Mouse (Mus musculus) embryonic facial prominence, embryonic 11.5 days (tissue): ENCODE results near the gene Peak1. TPM values are rescaled to one million over a fixed set of nuclear protein-coding genes. Genes with fewer than 3 reads are reported as not detected.
"Not testable (repeated sequence)": the region's sequence is repeated elsewhere in the genome, so short reads cannot be mapped to it uniquely, and the experiment has no call there.

Experiments used
- ATAC-seq: fragments of 200-750 bp; cut with Nextera tagmentation; replicated peaks from 2 replicates; pipeline ENCODE4 v1.8.0; 2017; ENCODE audit warnings: low read depth; ENCODE audit not compliant: insufficient number of reproducible peaks, low FRiP score, low TSS enrichment
- DNase-seq: peaks from one replicate; pipeline ENCODE4 v3.0.0-alpha.2; 2015; ENCODE audit warnings: low spot score
- H3K27ac ChIP-seq: fragments of 300-500 bp; sonication (generic); replicated peaks from 2 replicates; pipeline ENCODE4 v1.5.1; 2014; ENCODE audit warnings: mild to moderate bottlenecking, low read depth, low read length, control low read depth
- H3K27me3 ChIP-seq: fragments of 300-500 bp; sonication (generic); 2 replicates; pipeline ENCODE4 v1.6.1; 2014; ENCODE audit warnings: mild to moderate bottlenecking, low read length, moderate library complexity, mixed read lengths; ENCODE audit not compliant: control insufficient read depth, insufficient read depth
- H3K36me3 ChIP-seq: fragments of 300-500 bp; sonication (generic); replicated peaks from 2 replicates; pipeline ENCODE4 v1.6.1; 2014; ENCODE audit warnings: low read depth, mild to moderate bottlenecking, low read length, moderate library complexity, mixed read lengths; ENCODE audit not compliant: control insufficient read depth, insufficient read depth
- H3K4me1 ChIP-seq: fragments of 300-500 bp; sonication (generic); 2 replicates; pipeline ENCODE4 v1.6.1; 2014; ENCODE audit warnings: low read length, mixed read lengths; ENCODE audit not compliant: control insufficient read depth, insufficient read depth
- H3K4me2 ChIP-seq: fragments of 300-500 bp; sonication (generic); 2 replicates; pipeline ENCODE4 v1.6.1; 2014; ENCODE audit warnings: low read depth, mild to moderate bottlenecking, control low read depth, low read length, moderate library complexity
- H3K4me3 ChIP-seq: fragments of 300-500 bp; sonication (generic); 2 replicates; pipeline ENCODE4 v1.5.1; 2014; ENCODE audit warnings: low read depth, low read length, control low read depth
- H3K9ac ChIP-seq: fragments of 300-500 bp; sonication (generic); replicated peaks from 2 replicates; pipeline ENCODE4 v1.6.1; 2014; ENCODE audit warnings: mild to moderate bottlenecking, control low read depth, low read length
- H3K9me3 ChIP-seq: fragments of 300-500 bp; sonication (generic); replicated peaks from 2 replicates; pipeline ENCODE4 v1.6.1; 2016; ENCODE audit warnings: mild to moderate bottlenecking, low read length, inconsistent platforms, mixed read lengths; ENCODE audit not compliant: control insufficient read depth
- WGBS: fragments of 180-500 bp; shearing (Covaris S2); extraction: QIAGEN DNeasy Blood & Tissue Kit; methylation state at CpG from one replicate; pipeline ENCODE4 v1.1.7; 2014; 5-methylcytosine and 5-hydroxymethylcytosine counted together
- polyA plus RNA-seq: library from polyadenylated mRNA; unstranded; fragments of >200 nt; fragmentation: Nextera tagmentation; extraction: Ambion mirVana; gene quantifications from 2 replicates; pipeline ENCODE4 v1.2.1, GENCODE M21; 2014

Peak1 gene
- polyA plus RNA-seq, 1 experiment from 2014 or later = 8.8 TPM

- Histone ChIP-seq H3K4me3 (no peak overlapping the region), H3K36me3 (no peaks in the 10 kb centered on the region), H3K27me3 (no peaks in the 10 kb centered on the region), H3K4me1 (no peaks in the 10 kb centered on the region), H3K9ac (no peak overlapping the region), H3K27ac (no peak overlapping the region), H3K4me2 (no peak overlapping the region), H3K9me3 (no peaks in the 10 kb centered on the region)
- DNase-seq (no peak), ATAC-seq (no peak)
- WGBS = 95% methylated on average over 7 of the region's 7 CpGs
These were observed 190.2 kb downstream of the Peak1 start for GRCm38 (mm10) chr9:56227626-56228025.

GRCm38 (mm10) chr9:56223429-56224051 is 194.3 kb downstream of the Peak1 start:
- not testable (repeated sequence) for H3K9ac ChIP-seq, H3K27ac ChIP-seq, H3K27me3 ChIP-seq, H3K36me3 ChIP-seq, H3K4me1 ChIP-seq, H3K9me3 ChIP-seq, DNase-seq, H3K4me3 ChIP-seq
- peak; percentile 100 for ATAC-seq
- 18% methylated on average over 32 of the region's 45 CpGs for WGBS
- H3K4me2 ChIP-seq = peak overlapping the region; percentile 7; the same call in 1 of the 2 replicates

- no peaks in the 10 kb centered on the region for H3K9me3 ChIP-seq
These were observed 199.0 kb downstream of the Peak1 start for GRCm38 (mm10) chr9:56218860-56219259.

GRCm38 (mm10) chr9:56218043-56218442 is 199.8 kb downstream of the Peak1 start:
- Histone ChIP-seq H3K4me2 (no peak overlapping the region), H3K9me3 (no peaks in the 10 kb centered on the region), H3K36me3 (no peaks in the 10 kb centered on the region), H3K4me3 (no peak overlapping the region), H3K27ac (no peak overlapping the region), H3K27me3 (no peaks in the 10 kb centered on the region), H3K9ac (no peak overlapping the region), H3K4me1 (no peaks in the 10 kb centered on the region)
- DNase-seq (no peak), ATAC-seq (no peak)
- 92% methylated on average over 2 of the region's 2 CpGs for WGBS

More at GRCm38 (mm10) chr9:56218860-56219259, 199.0 kb downstream of the Peak1 start:
- Histone ChIP-seq H3K27me3 (no peaks in the 10 kb centered on the region), H3K36me3 (no peaks in the 10 kb centered on the region), H3K9ac (no peak overlapping the region), H3K4me1 (no peaks in the 10 kb centered on the region), H3K4me3 (no peak overlapping the region), H3K4me2 (no peak overlapping the region), H3K27ac (no peak overlapping the region)
- DNase-seq (no peak), ATAC-seq (no peak)
- 76% methylated on average over 2 of the region's 2 CpGs for WGBS

- Histone ChIP-seq H3K9me3 (no peaks in the 10 kb centered on the region), H3K36me3 (no peaks in the 10 kb centered on the region), H3K27ac (no peak overlapping the region), H3K9ac (no peak overlapping the region), H3K27me3 (no peaks in the 10 kb centered on the region), H3K4me1 (no peaks in the 10 kb centered on the region), H3K4me3 (no peak overlapping the region), H3K4me2 (no peak overlapping the region)
- no peak for DNase-seq
- 95% methylated on average over 1 of the region's 1 CpGs for WGBS
- ATAC-seq = no peak
These were observed 200.5 kb downstream of the Peak1 start for GRCm38 (mm10) chr9:56217386-56217785.

- Histone ChIP-seq H3K27ac (no peak overlapping the region), H3K4me2 (no peak overlapping the region), H3K4me1 (no peaks in the 10 kb centered on the region), H3K9me3 (no peaks in the 10 kb centered on the region), H3K27me3 (no peaks in the 10 kb centered on the region), H3K36me3 (no peaks in the 10 kb centered on the region), H3K9ac (no peak overlapping the region), H3K4me3 (no peak overlapping the region)
- DNase-seq (peak; percentile 72), ATAC-seq (no peak)
- WGBS = 20% methylated on average over 11 of the region's 11 CpGs
These were observed 204.2 kb downstream of the Peak1 start for GRCm38 (mm10) chr9:56213451-56214291.

GRCm38 (mm10) chr9:56208817-56209216 is 209.1 kb downstream of the Peak1 start:
- 87% methylated on average over 8 of the region's 8 CpGs for WGBS
- Histone ChIP-seq H3K27ac (no peak overlapping the region), H3K4me2 (no peak overlapping the region), H3K4me3 (no peak overlapping the region), H3K27me3 (no peaks in the 10 kb centered on the region), H3K36me3 (no peaks in the 10 kb centered on the region; the same call in 1 of the 2 replicates), H3K4me1 (no peaks in the 10 kb centered on the region), H3K9me3 (no peaks in the 10 kb centered on the region), H3K9ac (no peak overlapping the region)
- ATAC-seq (no peak), DNase-seq (no peak)

GRCm38 (mm10) chr9:56207516-56207915 is 210.4 kb downstream of the Peak1 start:
- H3K9ac ChIP-seq = no peak overlapping the region
- H3K27me3 ChIP-seq = no peaks in the 10 kb centered on the region
- H3K4me2 ChIP-seq = no peak overlapping the region
- H3K4me3 ChIP-seq = no peak overlapping the region
- no peaks in the 10 kb centered on the region for H3K4me1 ChIP-seq
- H3K9me3 ChIP-seq = no peaks in the 10 kb centered on the region
- 86% methylated on average over 5 of the region's 5 CpGs for WGBS
- DNase-seq (no peak), ATAC-seq (no peak)
- no peak overlapping the region for H3K27ac ChIP-seq
- no peaks in the 10 kb centered on the region; the same call in 1 of the 2 replicates for H3K36me3 ChIP-seq
